Mouse (Mus musculus) right cerebral cortex, postnatal 4 days (tissue): ENCODE measurements at regions not wholly inside any gene's neighbourhood (a gene's known extent, or its start where the extent isn't known, plus 50 kb on each side); places are given as distances from the start of the nearest gene placed in this dataset.
"Not testable (repeated sequence)": the region's sequence is repeated elsewhere in the genome, so short reads cannot be mapped to it uniquely, and the experiment has no call there.

Source experiments
- DNase-seq: peaks from one replicate; pipeline ENCODE4 v3.0.0-alpha.2; 2022

- DNase-seq, result no peak
Measured at GRCm38 (mm10) chr1:43305349-43306278, 108.8 kb upstream of the Fhl2 start.

DNA sequence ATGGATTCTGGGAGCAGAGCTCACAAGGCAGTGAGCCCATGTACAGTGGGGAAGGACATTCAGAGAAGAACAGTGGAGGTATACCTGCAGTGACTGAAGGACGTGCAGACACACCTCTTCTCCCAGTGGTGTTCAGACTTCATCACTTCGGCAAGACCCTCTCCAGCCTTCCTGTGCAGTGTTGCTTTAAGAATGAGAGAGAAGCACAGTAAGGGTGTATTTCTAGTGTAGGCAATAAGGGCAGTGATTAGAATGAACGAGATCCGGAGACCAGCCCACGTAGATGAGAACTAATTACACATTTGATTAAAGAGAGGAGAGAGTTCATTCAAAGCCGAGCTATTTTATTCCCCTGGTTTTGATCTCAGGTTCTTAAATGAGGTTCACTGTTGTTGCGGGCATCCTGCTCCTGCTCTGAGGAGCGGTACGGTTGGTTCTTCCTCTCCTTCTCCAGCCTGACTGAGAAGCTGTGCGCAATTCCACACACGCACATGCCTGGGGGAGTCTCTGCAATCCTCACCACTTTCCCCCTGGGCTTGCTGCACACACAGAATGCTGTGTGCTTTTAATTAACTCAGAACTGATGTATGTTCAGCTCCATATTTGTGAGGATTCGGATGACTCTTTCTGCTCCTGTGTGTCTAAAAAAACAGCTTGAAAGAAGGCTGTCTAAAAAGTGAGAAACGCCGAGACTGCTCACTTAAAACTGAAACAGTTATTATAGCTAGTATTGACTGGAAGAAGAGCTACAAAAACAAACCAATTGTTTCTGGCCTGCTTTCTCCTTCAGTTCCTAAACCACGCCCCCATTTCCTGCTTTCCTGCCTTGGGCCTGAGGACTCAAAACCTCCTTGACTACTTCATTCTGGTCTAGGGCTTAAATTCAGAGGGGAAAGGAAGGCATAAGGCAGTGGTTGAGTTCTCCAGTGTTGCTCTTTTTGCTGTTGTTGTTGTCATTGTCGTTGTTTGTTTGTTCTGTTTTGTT lies 114.2 kb upstream of the Fhl2 start:
- peak; percentile 22 for DNase-seq

- DNase-seq, result not testable (repeated sequence)
Measured at GRCm38 (mm10) chr1:43316331-43316730, 119.5 kb upstream of the Fhl2 start.

DNA sequence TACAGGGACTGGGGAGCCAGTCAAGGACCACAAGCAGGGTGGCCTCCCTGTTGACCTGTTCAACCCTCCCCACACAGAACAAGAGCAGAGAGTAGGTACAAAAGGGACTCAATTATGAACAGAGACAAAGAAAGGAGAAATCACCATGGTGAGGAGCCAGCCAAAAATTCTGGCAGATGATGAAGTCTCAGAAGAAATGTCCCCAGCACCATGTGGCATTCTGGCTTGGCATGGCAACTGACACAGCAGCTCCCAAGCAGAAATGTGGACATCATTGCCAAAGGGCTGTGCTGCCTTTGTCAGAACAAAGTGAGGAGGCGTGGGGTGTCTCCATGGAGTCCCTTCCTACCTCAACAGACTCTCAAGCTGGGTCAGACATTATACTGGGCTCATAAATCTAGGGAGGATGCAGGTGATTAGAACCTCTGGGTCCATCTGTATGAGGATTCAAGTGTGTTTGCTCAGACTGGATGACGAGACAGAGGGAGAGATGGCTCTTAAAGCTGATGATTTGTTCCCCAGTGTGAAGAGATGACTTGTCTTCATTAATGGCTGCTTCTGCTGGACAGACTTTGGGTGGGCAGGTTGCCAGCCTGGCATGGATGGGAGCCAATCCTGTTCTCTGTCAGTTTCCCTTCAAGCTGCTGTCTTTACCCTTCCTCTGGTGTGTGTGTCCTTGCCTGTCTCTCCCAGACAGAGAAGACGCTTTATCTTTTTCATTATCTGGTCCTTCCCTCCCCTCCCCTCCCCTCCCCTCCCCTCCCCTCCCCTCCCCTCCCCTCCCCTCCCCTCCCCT lies 120.5 kb upstream of the Fhl2 start:
- peak; percentile 26 for DNase-seq

DNA sequence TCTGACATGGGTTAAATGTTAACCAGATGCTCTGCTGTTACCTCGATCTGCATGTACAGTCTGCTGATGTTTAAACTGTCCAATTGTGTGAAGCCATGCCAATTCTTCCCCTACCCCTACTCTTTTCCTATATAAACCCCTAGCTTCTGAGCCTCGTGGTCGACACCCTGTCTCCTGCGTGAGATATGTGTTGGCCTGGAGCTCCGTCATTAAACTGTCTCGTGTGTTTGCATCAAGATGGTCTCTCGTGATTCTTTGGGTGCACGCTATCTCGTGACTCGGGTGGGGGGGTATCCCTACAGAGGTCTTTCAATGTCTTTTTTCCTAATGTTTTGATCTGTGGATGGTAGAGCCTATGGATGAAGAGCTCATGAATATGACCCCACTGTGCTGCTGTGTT lies 110.9 kb upstream of the Nck2 start:
- DNase-seq, result not testable (repeated sequence)

DNA sequence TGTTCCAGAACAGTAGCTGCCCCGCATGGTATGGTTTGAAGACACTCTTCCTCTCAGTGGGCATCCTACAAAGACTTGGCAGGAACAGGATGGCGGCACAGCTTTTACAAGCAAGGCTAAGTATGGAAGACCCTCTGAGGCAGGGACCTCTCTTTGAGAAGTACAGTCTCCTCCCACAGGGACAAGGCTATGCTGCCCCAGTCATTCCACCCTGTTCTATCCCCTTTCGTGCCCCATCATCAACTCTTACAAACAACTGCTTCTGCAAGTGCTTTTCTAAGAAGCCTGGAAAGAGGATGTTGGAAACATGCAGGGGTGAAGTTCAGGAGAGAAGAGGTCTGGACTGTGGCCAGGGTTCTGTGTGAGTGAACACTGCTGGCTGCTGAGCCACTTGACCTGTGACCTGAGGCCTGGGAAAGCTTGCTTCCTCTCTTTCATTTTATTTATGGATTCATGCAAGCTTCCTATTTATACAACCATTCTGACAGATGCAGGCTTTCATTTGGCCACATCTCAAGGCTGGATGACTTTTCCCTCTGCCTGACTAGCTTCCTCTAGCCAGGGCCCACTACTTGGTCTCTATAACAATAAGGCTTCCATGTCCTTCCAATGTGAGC lies 107.1 kb upstream of the Nck2 start:
- DNase-seq, result no peak

DNA sequence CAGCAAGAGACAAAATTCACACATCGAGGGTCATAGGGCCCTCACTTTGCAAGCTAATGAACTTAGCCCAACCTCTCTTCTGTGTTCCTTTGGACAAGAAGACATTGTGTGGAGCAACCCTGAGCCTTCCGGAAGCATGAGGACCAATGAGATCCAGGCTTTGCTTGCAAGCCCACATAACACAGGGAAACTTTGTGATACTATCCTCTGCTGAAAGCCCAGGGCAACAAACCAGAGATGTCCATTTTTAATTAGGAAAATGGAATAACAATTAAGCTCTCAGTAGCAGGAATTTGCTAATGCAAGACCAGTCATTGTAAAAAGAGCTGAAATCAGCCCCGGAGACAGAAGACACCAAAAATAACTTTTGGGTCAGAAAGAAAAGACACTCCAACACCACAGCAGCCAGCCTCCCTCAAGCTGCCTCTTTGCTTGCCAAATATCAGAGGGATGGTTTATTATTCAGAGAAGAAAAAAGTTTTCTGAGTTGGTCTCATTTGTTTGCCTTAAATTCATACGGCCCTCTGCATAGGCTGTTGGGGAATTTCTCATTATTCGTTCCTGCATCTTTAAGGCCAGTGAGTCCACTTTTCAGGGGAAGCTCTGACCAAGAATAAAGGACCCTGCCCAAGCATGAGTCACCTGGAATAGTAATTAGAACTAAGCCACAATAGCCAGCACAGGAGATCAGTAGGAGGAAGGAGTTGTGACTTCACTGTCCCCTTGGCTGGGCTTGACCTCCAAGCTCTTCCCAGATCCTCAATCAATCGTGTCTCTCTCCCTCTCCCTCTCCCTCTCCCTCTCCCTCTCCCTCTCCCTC lies 106.1 kb upstream of the Nck2 start:
- DNase-seq, result no peak

DNA sequence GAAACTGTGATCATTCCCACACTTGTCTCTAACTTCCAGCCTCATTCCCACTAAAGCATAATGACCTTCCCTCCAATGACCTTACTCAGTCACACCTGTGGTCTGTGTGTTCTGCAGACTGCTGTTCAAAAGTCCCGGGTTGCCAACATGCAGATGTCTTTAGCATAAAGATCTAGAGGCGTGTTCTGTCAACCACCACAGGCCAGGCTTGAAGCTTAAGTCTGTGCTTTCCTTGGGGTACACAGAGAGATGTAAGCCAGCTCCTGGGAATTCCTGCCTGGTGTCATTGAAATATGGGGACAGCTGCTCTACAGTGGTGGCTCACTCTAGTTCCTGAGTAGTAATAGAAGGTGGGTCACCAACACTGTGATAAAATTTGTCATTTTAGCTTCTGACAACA lies 101.5 kb upstream of the Nck2 start:
- DNase-seq, result no peak

- DNase-seq, result no peak
Measured at GRCm38 (mm10) chr1:43343410-43343809, 101.0 kb upstream of the Nck2 start.

GRCm38 (mm10) chr1:43344001-43344400 lies 100.4 kb upstream of the Nck2 start:
- no peak for DNase-seq

- DNase-seq, result no peak
Measured at GRCm38 (mm10) chr1:43347152-43347551, 97.2 kb upstream of the Nck2 start.

DNA sequence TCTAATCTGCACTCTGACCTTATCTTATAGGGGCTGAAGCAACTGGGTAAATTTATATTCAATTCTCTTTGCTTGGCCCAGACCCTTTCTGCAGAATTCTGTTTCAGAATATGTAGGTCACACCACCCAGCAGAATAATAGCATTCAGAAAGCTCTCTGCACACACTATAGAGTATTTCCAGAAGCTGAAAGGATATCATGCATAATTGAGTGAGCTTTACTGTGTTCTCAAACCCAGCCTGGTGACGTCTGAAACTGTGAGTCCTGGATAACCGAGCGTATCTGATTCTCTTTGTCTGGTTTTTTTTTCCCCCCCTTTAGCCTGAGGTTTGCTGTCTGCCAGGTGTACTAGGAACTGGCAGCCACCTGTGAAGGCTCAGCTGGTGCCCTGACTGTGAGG lies 94.4 kb upstream of the Nck2 start:
- DNase-seq, result no peak

GRCm38 (mm10) chr1:43358191-43358590 lies 86.2 kb upstream of the Nck2 start:
- DNase-seq, result peak; percentile 52

DNA sequence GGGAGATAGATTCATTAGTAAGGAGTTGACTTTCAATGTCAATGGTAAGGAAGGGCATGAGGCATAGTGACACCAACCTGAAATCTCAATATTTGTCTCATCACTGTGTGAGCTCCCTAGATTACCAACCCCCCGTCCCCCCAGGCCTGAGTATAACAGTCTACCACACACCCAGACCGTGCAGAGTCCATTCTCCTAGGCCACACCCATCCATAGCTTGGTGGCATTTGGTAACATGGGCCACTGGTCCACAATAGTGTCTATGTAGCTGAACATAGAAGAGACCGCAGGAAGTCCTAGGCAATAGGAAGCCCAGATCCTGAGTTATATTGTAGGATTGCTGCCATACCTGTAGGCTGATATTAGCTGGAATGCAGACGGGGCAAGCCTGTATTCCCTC lies 84.7 kb upstream of the Nck2 start:
- no peak for DNase-seq

GRCm38 (mm10) chr1:43360291-43360690 lies 84.1 kb upstream of the Nck2 start:
- DNase-seq, result no peak

GRCm38 (mm10) chr1:43360741-43361140 lies 83.6 kb upstream of the Nck2 start:
- no peak for DNase-seq

DNA sequence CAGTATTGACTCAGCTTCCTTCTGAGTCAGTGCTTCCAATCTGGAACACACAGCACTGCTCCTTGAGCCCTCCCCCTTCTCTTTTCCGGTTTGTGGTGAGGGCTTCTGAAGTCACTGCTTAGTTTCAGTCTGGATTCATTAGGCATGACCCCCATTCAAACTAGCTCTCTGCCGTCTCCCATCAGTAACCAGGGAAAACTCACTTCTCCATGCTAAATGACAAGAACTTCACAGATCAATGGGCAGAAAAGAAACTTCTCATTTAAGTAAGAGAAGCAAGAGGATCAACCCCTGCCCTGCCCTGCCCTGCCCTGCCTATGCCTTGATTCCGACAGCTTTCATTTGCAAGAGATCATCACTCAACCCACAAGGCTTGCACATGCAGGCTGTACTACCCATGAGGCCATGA lies 82.9 kb upstream of the Nck2 start:
- DNase-seq, result no peak

DNA sequence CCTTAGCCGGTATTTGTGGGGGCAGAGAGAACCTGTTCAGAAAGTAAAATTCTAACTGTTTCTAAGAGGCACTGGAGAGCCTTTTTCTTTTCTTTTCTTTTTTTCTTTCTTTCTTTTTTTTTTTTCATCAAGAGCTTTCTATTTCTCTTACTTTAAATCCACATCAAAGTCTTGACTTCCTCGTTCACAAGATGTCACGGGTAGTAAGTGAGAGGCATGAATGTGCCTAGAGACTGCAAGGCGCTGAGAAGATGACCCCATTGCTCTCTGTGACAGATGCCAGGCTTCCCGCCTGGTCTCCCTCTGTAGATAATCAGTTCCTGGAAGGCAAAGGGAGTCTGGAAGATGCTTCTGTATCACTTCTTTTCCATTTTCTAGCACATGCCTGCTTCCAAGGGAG lies 82.2 kb upstream of the Nck2 start:
- no peak for DNase-seq

DNA sequence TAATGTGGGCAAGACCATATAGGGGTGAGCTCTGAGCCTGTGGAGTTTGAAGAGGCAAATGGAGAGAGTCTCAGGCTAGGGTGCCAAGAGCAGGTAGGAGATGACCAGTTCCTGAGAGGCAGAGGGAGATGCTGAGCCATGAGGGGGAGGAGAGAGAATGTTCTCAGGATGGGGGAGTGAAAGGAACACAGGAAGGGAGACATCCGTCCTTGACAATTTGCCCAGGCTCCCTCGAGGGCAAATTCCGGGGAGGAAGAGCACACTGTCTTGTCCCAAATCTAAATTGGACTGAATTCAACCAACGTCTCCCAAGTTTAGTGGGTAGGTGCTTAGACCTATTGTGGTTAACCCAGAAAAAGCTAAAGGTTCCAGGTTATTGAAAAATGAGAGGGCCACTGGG lies 81.2 kb upstream of the Nck2 start:
- no peak for DNase-seq

- DNase-seq, result no peak
Measured at GRCm38 (mm10) chr1:43366433-43366832, 77.9 kb upstream of the Nck2 start.

- no peak for DNase-seq
Measured at GRCm38 (mm10) chr1:43367151-43367895, 77.1 kb upstream of the Nck2 start.
